Mouse (Mus musculus): ENCODE measurements around the gene Gm29797. TPM values are rescaled to one million over a fixed set of nuclear protein-coding genes. Genes with fewer than 3 reads are reported as not detected.

Gene Gm29797
- polyA plus RNA-seq, 1 experiment: not detected

DNA sequence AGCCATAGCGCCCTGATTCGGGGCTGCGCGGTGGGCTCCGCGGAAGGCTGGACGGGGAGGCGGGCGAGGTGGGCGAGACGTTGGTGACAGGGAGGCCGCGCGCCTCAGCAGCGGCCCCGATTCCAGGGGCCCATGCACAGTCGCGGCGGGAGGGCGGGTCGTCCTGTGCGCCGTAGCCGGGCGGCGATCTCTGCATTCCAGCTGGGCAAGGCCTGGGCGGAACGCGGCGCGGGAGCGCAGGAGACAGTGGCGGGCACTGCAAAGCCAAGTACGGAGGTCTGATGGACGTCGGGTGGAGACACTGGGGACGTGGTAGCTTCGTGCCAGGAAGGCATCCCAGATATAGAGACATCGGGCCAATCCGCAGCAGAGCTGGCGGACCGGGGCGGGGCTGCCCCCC lies 14.5 kb downstream of the Gm29797 start, which contains the start of gene Sox18:
Gene Sox18, minus strand, starts transcription at position 315 of the 400 bp plus-strand sequence.
- 3% methylated on average over 43 of the region's 43 CpGs for WGBS
- peak within 1 kb of the TSS; percentile 21; the same call in 1 of the 2 replicates for H3K4me3 ChIP-seq (ENCODE audit: extremely low read depth, insufficient read depth, insufficient read length)
- peaks cover 18% of the 10 kb centered on the region for H3K27me3 ChIP-seq (ENCODE audit: control insufficient read depth, insufficient read depth, low read length)
- no peak for DNase-seq (ENCODE audit: low read depth in 1 of 2, low spot score in 2 of 2)
- no peak for TF ChIP-seq CTCF (IDR thresholded peaks at IDR 0.05; ENCODE audit: extremely low read depth, insufficient read depth, insufficient read length, insufficient replicate concordance)
- TF ChIP-seq POLR2A (IDR thresholded peaks at IDR 0.05; ENCODE audit: low read depth, low read length): no peak; the same call in 1 of the 2 replicates
- no peaks in the 10 kb centered on the region; the same call in 1 of the 2 replicates for H3K4me1 ChIP-seq (ENCODE audit: control insufficient read depth, insufficient read depth, insufficient read length)
- H3K27ac ChIP-seq (ENCODE audit: insufficient read depth, low read length): no peak within 1 kb of the TSS
- no peaks in the 10 kb centered on the region for H3K36me3 ChIP-seq (ENCODE audit: control insufficient read depth, insufficient read depth, low read length)

DNA sequence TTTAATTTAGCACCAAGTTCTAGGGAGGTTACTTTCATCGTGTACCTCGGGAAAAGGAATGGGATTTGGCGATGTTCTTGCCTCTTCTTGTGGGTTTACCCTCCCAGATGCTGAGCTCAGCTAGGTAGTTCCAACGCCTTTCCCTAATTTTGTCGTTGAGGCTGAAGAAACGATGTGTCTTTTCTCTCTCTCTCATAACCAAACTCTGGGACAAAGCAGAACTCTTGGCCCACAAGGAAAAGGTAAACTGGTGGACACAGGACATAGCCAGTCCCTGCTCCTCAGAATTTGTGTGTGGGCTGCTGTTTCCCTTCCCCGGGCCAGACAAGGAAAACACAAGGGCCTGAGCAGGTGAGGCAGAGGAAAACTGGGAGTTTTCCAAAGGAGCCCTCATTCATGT lies 15.2 kb downstream of the Gm29797 start:
- Histone ChIP-seq H3K27me3 (ENCODE audit: control insufficient read depth, insufficient read depth, low read length) (peaks cover 18% of the 10 kb centered on the region), H3K4me3 (ENCODE audit: extremely low read depth, insufficient read depth, insufficient read length) (no peak overlapping the region), H3K27ac (ENCODE audit: insufficient read depth, low read length) (no peak overlapping the region), H3K36me3 (ENCODE audit: control insufficient read depth, insufficient read depth, low read length) (no peaks in the 10 kb centered on the region), H3K4me1 (ENCODE audit: control insufficient read depth, insufficient read depth, insufficient read length) (no peaks in the 10 kb centered on the region; the same call in 1 of the 2 replicates)
- 60% methylated on average over 7 of the region's 7 CpGs for WGBS
- no peak for DNase-seq (ENCODE audit: low read depth in 1 of 2, low spot score in 2 of 2)
- TF ChIP-seq POLR2A (IDR thresholded peaks at IDR 0.05; ENCODE audit: low read depth, low read length) (no peak), CTCF (IDR thresholded peaks at IDR 0.05; ENCODE audit: extremely low read depth, insufficient read depth, insufficient read length, insufficient replicate concordance) (no peak)

DNA sequence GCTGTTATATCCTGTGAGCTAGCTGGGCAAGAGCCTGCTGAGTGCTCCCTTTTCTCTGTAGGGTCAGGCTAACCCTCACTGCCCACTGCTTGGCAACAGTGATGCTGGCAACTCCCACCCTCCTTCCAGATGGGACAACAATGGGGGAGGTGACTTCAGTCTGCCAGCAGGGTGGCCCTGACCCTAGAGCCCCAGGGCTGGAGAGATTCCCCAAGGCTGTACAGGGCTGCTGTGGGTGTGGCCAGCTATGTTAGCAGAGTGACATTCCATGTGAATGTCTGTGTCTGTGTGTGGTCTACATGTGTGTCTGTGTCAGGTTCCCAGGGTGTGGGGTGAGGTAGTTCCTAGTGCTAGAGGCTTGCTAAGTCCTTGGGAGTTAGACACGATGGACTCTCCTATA lies 16.7 kb downstream of the Gm29797 start:
- H3K27ac ChIP-seq (ENCODE audit: insufficient read depth, low read length): no peak overlapping the region
- no peaks in the 10 kb centered on the region; the same call in 1 of the 2 replicates for H3K4me1 ChIP-seq (ENCODE audit: control insufficient read depth, insufficient read depth, insufficient read length)
- no peak for DNase-seq (ENCODE audit: low read depth in 1 of 2, low spot score in 2 of 2)
- whole genome bisulfite sequencing: 85% methylated on average over 1 of the region's 1 CpGs
- no peak overlapping the region for H3K4me3 ChIP-seq (ENCODE audit: extremely low read depth, insufficient read depth, insufficient read length)
- peaks cover 18% of the 10 kb centered on the region for H3K27me3 ChIP-seq (ENCODE audit: control insufficient read depth, insufficient read depth, low read length)
- TF ChIP-seq CTCF (IDR thresholded peaks at IDR 0.05; ENCODE audit: extremely low read depth, insufficient read depth, insufficient read length, insufficient replicate concordance): no peak
- TF ChIP-seq POLR2A (IDR thresholded peaks at IDR 0.05; ENCODE audit: low read depth, low read length): no peak
- no peaks in the 10 kb centered on the region for H3K36me3 ChIP-seq (ENCODE audit: control insufficient read depth, insufficient read depth, low read length)

DNA sequence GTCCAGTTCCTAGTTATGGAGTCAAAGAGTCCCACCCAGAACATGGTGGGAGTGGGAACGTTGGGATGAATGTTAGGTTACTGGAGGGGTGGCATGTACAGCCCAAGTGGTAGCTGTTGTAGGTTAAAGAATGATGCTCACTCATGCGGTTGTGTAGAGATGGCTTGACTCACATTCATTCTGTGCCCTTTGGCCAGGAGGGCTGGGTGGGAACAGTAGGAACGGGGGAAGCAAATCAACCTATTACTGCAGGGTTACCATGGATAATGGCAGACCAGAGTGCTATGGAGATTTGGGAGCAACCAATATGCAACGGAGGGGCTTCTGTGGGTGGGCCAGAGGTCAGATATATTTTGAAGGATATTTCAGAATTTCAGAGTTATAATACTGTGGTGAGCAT lies 18.1 kb downstream of the Gm29797 start:
- Histone ChIP-seq H3K36me3 (ENCODE audit: control insufficient read depth, insufficient read depth, low read length) (no peaks in the 10 kb centered on the region), H3K4me3 (ENCODE audit: extremely low read depth, insufficient read depth, insufficient read length) (no peak overlapping the region), H3K27me3 (ENCODE audit: control insufficient read depth, insufficient read depth, low read length) (peaks cover 17% of the 10 kb centered on the region), H3K27ac (ENCODE audit: insufficient read depth, low read length) (no peak overlapping the region), H3K4me1 (ENCODE audit: control insufficient read depth, insufficient read depth, insufficient read length) (no peaks in the 10 kb centered on the region; the same call in none of the 2 replicates)
- TF ChIP-seq CTCF (IDR thresholded peaks at IDR 0.05; ENCODE audit: extremely low read depth, insufficient read depth, insufficient read length, insufficient replicate concordance): no peak
- TF ChIP-seq POLR2A (IDR thresholded peaks at IDR 0.05; ENCODE audit: low read depth, low read length): no peak
- 84% methylated on average over 4 of the region's 4 CpGs for WGBS
- no peak for DNase-seq (ENCODE audit: low read depth in 1 of 2, low spot score in 2 of 2)

DNA sequence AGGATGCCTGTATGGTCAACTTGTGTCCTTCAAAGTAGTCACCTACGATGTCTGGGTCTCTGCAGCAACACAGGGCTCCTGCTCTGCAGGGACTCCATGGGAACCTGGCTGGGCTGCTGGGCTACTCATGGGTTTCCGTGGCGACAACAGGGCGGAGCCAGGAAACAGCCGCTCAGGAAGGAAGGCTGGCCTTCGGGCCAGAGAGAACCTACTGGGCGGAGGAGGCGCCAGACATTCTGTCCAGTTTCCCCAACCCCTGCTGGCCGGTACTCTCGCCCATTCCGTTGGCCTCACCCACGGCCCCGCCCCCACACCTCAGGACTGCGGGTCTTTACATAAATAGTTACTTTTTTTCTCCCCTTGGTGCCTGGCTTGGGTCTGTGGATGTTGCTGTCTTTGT lies 18.6 kb downstream of the Gm29797 start:
- Histone ChIP-seq H3K4me1 (ENCODE audit: control insufficient read depth, insufficient read depth, insufficient read length) (peaks cover under 1% of the 10 kb centered on the region), H3K27ac (ENCODE audit: insufficient read depth, low read length) (no peak overlapping the region), H3K36me3 (ENCODE audit: control insufficient read depth, insufficient read depth, low read length) (no peaks in the 10 kb centered on the region), H3K27me3 (ENCODE audit: control insufficient read depth, insufficient read depth, low read length) (peaks cover 13% of the 10 kb centered on the region), H3K4me3 (ENCODE audit: extremely low read depth, insufficient read depth, insufficient read length) (no peak overlapping the region)
- 4% methylated on average over 14 of the region's 14 CpGs for WGBS
- DNase-seq (ENCODE audit: low read depth in 1 of 2, low spot score in 2 of 2): no peak
- TF ChIP-seq CTCF (IDR thresholded peaks at IDR 0.05; ENCODE audit: extremely low read depth, insufficient read depth, insufficient read length, insufficient replicate concordance): no peak
- TF ChIP-seq POLR2A (IDR thresholded peaks at IDR 0.05; ENCODE audit: low read depth, low read length): no peak

DNA sequence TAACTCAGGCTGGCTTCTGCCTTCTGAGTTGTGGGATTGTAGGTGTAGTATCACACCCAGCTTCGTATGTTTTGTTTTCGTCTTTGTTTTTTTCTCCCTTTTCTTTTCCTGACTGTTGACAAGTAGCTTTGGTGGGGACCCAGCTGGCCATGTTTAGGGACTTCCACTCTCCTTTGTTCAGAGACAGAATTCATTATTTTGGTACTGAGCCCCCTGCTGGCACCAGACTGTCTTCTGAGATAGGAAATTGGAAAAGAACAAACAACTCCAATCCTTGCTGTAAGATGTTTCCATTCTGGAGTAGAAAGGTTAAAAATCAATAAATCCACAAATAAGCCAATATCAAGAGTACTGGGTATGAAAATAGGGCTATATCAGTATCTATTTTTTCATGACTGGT lies 19.6 kb downstream of the Gm29797 start:
- H3K4me1 ChIP-seq (ENCODE audit: control insufficient read depth, insufficient read depth, insufficient read length): peaks cover 8% of the 10 kb centered on the region
- DNase-seq (ENCODE audit: low read depth in 1 of 2, low spot score in 2 of 2): no peak
- H3K36me3 ChIP-seq (ENCODE audit: control insufficient read depth, insufficient read depth, low read length): no peaks in the 10 kb centered on the region
- WGBS: 32% methylated on average over 2 of the region's 2 CpGs
- H3K27ac ChIP-seq (ENCODE audit: insufficient read depth, low read length): no peak overlapping the region
- H3K27me3 ChIP-seq (ENCODE audit: control insufficient read depth, insufficient read depth, low read length): peaks cover 6% of the 10 kb centered on the region
- TF ChIP-seq CTCF (IDR thresholded peaks at IDR 0.05; ENCODE audit: extremely low read depth, insufficient read depth, insufficient read length, insufficient replicate concordance) (no peak), POLR2A (IDR thresholded peaks at IDR 0.05; ENCODE audit: low read depth, low read length) (no peak)
- H3K4me3 ChIP-seq (ENCODE audit: extremely low read depth, insufficient read depth, insufficient read length): no peak overlapping the region

DNA sequence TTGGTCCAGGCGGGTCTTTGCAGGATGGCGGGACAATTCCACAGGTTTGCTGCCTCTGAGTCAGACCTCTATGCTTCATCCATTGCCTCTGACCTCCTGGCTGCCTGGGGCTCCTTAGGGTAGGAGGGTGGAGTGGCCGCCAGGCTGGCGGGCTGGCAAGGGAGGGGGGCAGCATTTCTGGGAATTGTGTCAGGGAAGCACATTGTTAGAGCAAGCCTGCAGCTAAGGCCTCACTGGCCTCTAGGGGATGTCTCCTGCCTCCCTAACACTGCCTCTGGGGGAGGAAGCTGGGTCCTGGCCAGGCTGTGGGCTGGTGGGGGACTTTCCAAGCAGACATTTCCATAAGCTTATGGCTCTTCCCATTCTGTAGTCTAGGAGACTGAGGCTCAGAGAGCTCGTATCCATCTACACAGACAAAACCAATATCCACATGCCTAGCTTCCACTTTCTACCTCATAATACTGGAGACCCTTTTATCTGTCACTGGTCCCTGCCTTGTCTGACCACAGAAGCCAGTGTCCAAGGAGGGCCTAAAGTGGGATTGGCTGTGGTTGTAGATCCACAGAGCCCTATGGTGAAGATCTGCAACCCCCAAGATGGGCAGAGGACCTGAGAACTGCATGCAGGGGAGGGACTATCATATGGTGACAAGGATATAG lies 20.4 kb downstream of the Gm29797 start:
- peaks cover 8% of the 10 kb centered on the region for H3K4me1 ChIP-seq (ENCODE audit: control insufficient read depth, insufficient read depth, insufficient read length)
- no peak for DNase-seq (ENCODE audit: low read depth in 1 of 2, low spot score in 2 of 2)
- H3K36me3 ChIP-seq (ENCODE audit: control insufficient read depth, insufficient read depth, low read length): no peaks in the 10 kb centered on the region
- WGBS: 86% methylated on average over 5 of the region's 5 CpGs
- peaks cover 1% of the 10 kb centered on the region; the same call in 1 of the 2 replicates for H3K27me3 ChIP-seq (ENCODE audit: control insufficient read depth, insufficient read depth, low read length)
- no peak overlapping the region for H3K4me3 ChIP-seq (ENCODE audit: extremely low read depth, insufficient read depth, insufficient read length)
- no peak overlapping the region for H3K27ac ChIP-seq (ENCODE audit: insufficient read depth, low read length)
- no peak for TF ChIP-seq POLR2A (IDR thresholded peaks at IDR 0.05; ENCODE audit: low read depth, low read length)
- TF ChIP-seq CTCF (IDR thresholded peaks at IDR 0.05; ENCODE audit: extremely low read depth, insufficient read depth, insufficient read length, insufficient replicate concordance): no peak

Data from spleen, adult 2 months (tissue).